Mouse (Mus musculus) hindbrain, embryonic 14.5 days (tissue): ENCODE data around the gene Wdr46. TPM values are rescaled to one million over a fixed set of nuclear protein-coding genes. Genes with fewer than 3 reads are reported as not detected.

Experiments used
- ATAC-seq: fragments of 200-750 bp; cut with Nextera tagmentation; 2 replicates; pipeline ENCODE4 v1.8.0; 2017; ENCODE audit warnings: moderate number of reproducible peaks, mild to moderate bottlenecking, moderate TSS enrichment, moderate library complexity; ENCODE audit not compliant: low FRiP score
- DNase-seq: peaks from one replicate; pipeline ENCODE4 v3.0.0-alpha.2; 2015; ENCODE audit warnings: low spot score
- H3K27ac ChIP-seq: fragments of 300-500 bp; sonication (generic); 2 replicates; pipeline ENCODE4 v1.5.1; 2014; ENCODE audit warnings: mild to moderate bottlenecking, moderate library complexity
- H3K27me3 ChIP-seq: fragments of 300-500 bp; sonication (generic); 2 replicates; pipeline ENCODE4 v1.6.1; 2014; ENCODE audit warnings: mild to moderate bottlenecking, low read length, mixed read lengths; ENCODE audit not compliant: control insufficient read depth, insufficient read depth
- H3K36me3 ChIP-seq: fragments of 300-500 bp; sonication (generic); replicated peaks from 2 replicates; pipeline ENCODE4 v1.6.1; 2014; ENCODE audit not compliant: control insufficient read depth, insufficient read depth
- H3K4me1 ChIP-seq: fragments of 300-500 bp; sonication (generic); replicated peaks from 2 replicates; pipeline ENCODE4 v1.6.1; 2014; ENCODE audit warnings: antibody characterized with exemption, low read length, mixed read lengths; ENCODE audit not compliant: control insufficient read depth, insufficient read depth
- H3K4me2 ChIP-seq: fragments of 300-500 bp; sonication (generic); replicated peaks from 2 replicates; pipeline ENCODE4 v1.6.1; 2014; ENCODE audit warnings: mild to moderate bottlenecking, moderate library complexity
- H3K4me3 ChIP-seq: fragments of 300-500 bp; sonication (generic); replicated peaks from 2 replicates; pipeline ENCODE4 v1.5.1; 2014; ENCODE audit warnings: mild to moderate bottlenecking, low read length
- H3K9ac ChIP-seq: fragments of 300-500 bp; sonication (generic); 2 replicates; pipeline ENCODE4 v1.6.1; 2014
- H3K9me3 ChIP-seq: fragments of 300-500 bp; sonication (generic); 2 replicates; pipeline ENCODE4 v1.6.1; 2016; ENCODE audit warnings: low read length; ENCODE audit not compliant: control insufficient read depth
- WGBS: fragments of 180-500 bp; shearing (Covaris S2); extraction: QIAGEN DNeasy Blood & Tissue Kit; methylation state at CpG from one replicate; pipeline ENCODE4 v1.1.7; 2014; 5-methylcytosine and 5-hydroxymethylcytosine counted together
- polyA plus RNA-seq: library from polyadenylated mRNA; unstranded; fragments of >200 nt; fragmentation: Nextera tagmentation; extraction: Ambion mirVana; gene quantifications from 2 replicates; pipeline ENCODE4 v1.2.1, GENCODE M21; 2014

Gene Wdr46
- polyA plus RNA-seq, 1 experiment from 2014 or later = 19.5 TPM

- Histone ChIP-seq H3K27me3 (no peaks in the 10 kb centered on the region), H3K36me3 (peaks cover 13% of the 10 kb centered on the region), H3K9ac (no peak overlapping the region), H3K9me3 (no peaks in the 10 kb centered on the region), H3K27ac (no peak overlapping the region), H3K4me3 (no peak overlapping the region), H3K4me1 (peaks cover 12% of the 10 kb centered on the region), H3K4me2 (no peak overlapping the region)
- 80% methylated on average over 21 of the region's 21 CpGs for WGBS
- DNase-seq (no peak), ATAC-seq (no peak)
These were observed 14.9 kb upstream of the Wdr46 start for GRCm38 (mm10) chr17:33925406-33926116.

GRCm38 (mm10) chr17:33926207-33926932 is 14.1 kb upstream of the Wdr46 start:
- Histone ChIP-seq H3K4me3 (no peak overlapping the region), H3K27ac (no peak overlapping the region), H3K9ac (no peak overlapping the region), H3K4me1 (peaks cover 18% of the 10 kb centered on the region), H3K36me3 (peaks cover 13% of the 10 kb centered on the region), H3K4me2 (no peak overlapping the region), H3K9me3 (no peaks in the 10 kb centered on the region), H3K27me3 (no peaks in the 10 kb centered on the region)
- WGBS = 73% methylated on average over 17 of the region's 17 CpGs
- DNase-seq (no peak), ATAC-seq (no peak)

- ATAC-seq = no peak
- DNase-seq = no peak
- 67% methylated on average over 21 of the region's 21 CpGs for WGBS
- Histone ChIP-seq H3K4me3 (peak overlapping the region; percentile 73), H3K27ac (no peak overlapping the region), H3K9ac (peak overlapping the region; percentile 88), H3K4me2 (peak overlapping the region; percentile 98), H3K9me3 (no peaks in the 10 kb centered on the region), H3K27me3 (no peaks in the 10 kb centered on the region), H3K4me1 (peaks cover 20% of the 10 kb centered on the region), H3K36me3 (peaks cover 23% of the 10 kb centered on the region)
These were observed 12.1 kb upstream of the Wdr46 start for GRCm38 (mm10) chr17:33928251-33928947.

GRCm38 (mm10) chr17:33929371-33930279 is 10.8 kb upstream of the Wdr46 start, which contains the start of gene Rgl2:
Gene Rgl2 (plus strand): TSS chr17:33929543.
- ATAC-seq (peak; percentile 87), DNase-seq (peak; percentile 96)
- Histone ChIP-seq H3K9me3 (no peaks in the 10 kb centered on the region), H3K9ac (peak within 1 kb of the TSS; percentile 88), H3K27me3 (no peaks in the 10 kb centered on the region), H3K4me3 (peak within 1 kb of the TSS; percentile 73), H3K36me3 (peaks cover 33% of the 10 kb centered on the region), H3K27ac (peak within 1 kb of the TSS; percentile 97), H3K4me2 (peak within 1 kb of the TSS; percentile 98), H3K4me1 (peaks cover 20% of the 10 kb centered on the region)
- WGBS = under 1% methylated on average over 70 of the region's 80 CpGs

- under 1% methylated on average over 43 of the region's 45 CpGs for WGBS
- Histone ChIP-seq H3K4me1 (peaks cover 20% of the 10 kb centered on the region), H3K4me3 (peak overlapping the region; percentile 73), H3K4me2 (peak overlapping the region; percentile 98), H3K27ac (peak overlapping the region; percentile 97), H3K9ac (peak overlapping the region; percentile 88), H3K9me3 (no peaks in the 10 kb centered on the region), H3K27me3 (no peaks in the 10 kb centered on the region), H3K36me3 (peaks cover 39% of the 10 kb centered on the region)
- ATAC-seq = no peak
- DNase-seq = no peak
These were observed 9.9 kb upstream of the Wdr46 start for GRCm38 (mm10) chr17:33930280-33931158.

- peak overlapping the region; percentile 73 for H3K4me3 ChIP-seq
- H3K36me3 ChIP-seq = peaks cover 45% of the 10 kb centered on the region
- H3K9ac ChIP-seq = peak overlapping the region; percentile 88
- 40% methylated on average over 18 of the region's 18 CpGs for WGBS
- peaks cover 20% of the 10 kb centered on the region for H3K4me1 ChIP-seq
- peak overlapping the region; percentile 98 for H3K4me2 ChIP-seq
- DNase-seq (no peak), ATAC-seq (no peak)
- no peak overlapping the region for H3K27ac ChIP-seq
- no peaks in the 10 kb centered on the region for H3K27me3 ChIP-seq
- H3K9me3 ChIP-seq = no peaks in the 10 kb centered on the region
These were observed 9.1 kb upstream of the Wdr46 start for GRCm38 (mm10) chr17:33931159-33931866.

GRCm38 (mm10) chr17:33931947-33932346 is 8.5 kb upstream of the Wdr46 start:
- peaks cover 20% of the 10 kb centered on the region for H3K4me1 ChIP-seq
- H3K27me3 ChIP-seq = no peaks in the 10 kb centered on the region
- H3K4me2 ChIP-seq = no peak overlapping the region
- H3K9me3 ChIP-seq = no peaks in the 10 kb centered on the region
- H3K9ac ChIP-seq = no peak overlapping the region
- DNase-seq = no peak
- H3K4me3 ChIP-seq = no peak overlapping the region
- no peak overlapping the region for H3K27ac ChIP-seq
- WGBS = 92% methylated on average over 11 of the region's 11 CpGs
- peaks cover 50% of the 10 kb centered on the region for H3K36me3 ChIP-seq
- no peak for ATAC-seq

GRCm38 (mm10) chr17:33932448-33932847 is 8.0 kb upstream of the Wdr46 start:
- Histone ChIP-seq H3K9me3 (no peaks in the 10 kb centered on the region), H3K27me3 (no peaks in the 10 kb centered on the region), H3K27ac (no peak overlapping the region), H3K4me3 (no peak overlapping the region), H3K4me1 (peaks cover 20% of the 10 kb centered on the region), H3K36me3 (peaks cover 51% of the 10 kb centered on the region), H3K4me2 (no peak overlapping the region), H3K9ac (no peak overlapping the region)
- 86% methylated on average over 14 of the region's 14 CpGs for WGBS
- DNase-seq (no peak), ATAC-seq (no peak)
